Mouse (Mus musculus) hindbrain, embryonic 11.5 days (tissue): ENCODE data around the gene Dbp. TPM values are rescaled to one million over a fixed set of nuclear protein-coding genes. Genes with fewer than 3 reads are reported as not detected.

ENCODE experiments used
- ATAC-seq: fragments of 200-750 bp; cut with Nextera tagmentation; 2 replicates; pipeline ENCODE4 v1.8.0; 2017; ENCODE audit warnings: mild to moderate bottlenecking, moderate TSS enrichment, moderate library complexity; ENCODE audit not compliant: low FRiP score
- DNase-seq: peaks from one replicate; pipeline ENCODE4 v3.0.0-alpha.2; 2015; ENCODE audit warnings: low spot score
- H3K27ac ChIP-seq: fragments of 300-500 bp; sonication (generic); 2 replicates; pipeline ENCODE4 v1.5.1; 2014; ENCODE audit warnings: mild to moderate bottlenecking, low read depth, low read length
- H3K27me3 ChIP-seq: fragments of 300-500 bp; sonication (generic); 2 replicates; pipeline ENCODE4 v1.6.1; 2014; ENCODE audit warnings: mild to moderate bottlenecking, low read length, moderate library complexity, mixed read lengths; ENCODE audit not compliant: control insufficient read depth, insufficient read depth
- H3K36me3 ChIP-seq: fragments of 300-500 bp; sonication (generic); 2 replicates; pipeline ENCODE4 v1.6.1; 2014; ENCODE audit warnings: mild to moderate bottlenecking, low read length, moderate library complexity, mixed read lengths; ENCODE audit not compliant: control insufficient read depth, insufficient read depth
- H3K4me1 ChIP-seq: fragments of 300-500 bp; sonication (generic); replicated peaks from 2 replicates; pipeline ENCODE4 v1.6.1; 2014; ENCODE audit warnings: low read length, mixed read lengths; ENCODE audit not compliant: control insufficient read depth, insufficient read depth
- H3K4me2 ChIP-seq: fragments of 300-500 bp; sonication (generic); replicated peaks from 2 replicates; pipeline ENCODE4 v1.6.1; 2014; ENCODE audit warnings: mild to moderate bottlenecking, low read depth, low read length
- H3K4me3 ChIP-seq: fragments of 300-500 bp; sonication (generic); 2 replicates; pipeline ENCODE4 v1.5.1; 2014; ENCODE audit warnings: low read depth, low read length
- H3K9ac ChIP-seq: fragments of 300-500 bp; sonication (generic); 2 replicates; pipeline ENCODE4 v1.6.1; 2014; ENCODE audit warnings: low read depth, low read length
- H3K9me3 ChIP-seq: fragments of 300-500 bp; sonication (generic); 2 replicates; pipeline ENCODE4 v1.6.1; 2016; ENCODE audit warnings: low read length; ENCODE audit not compliant: control insufficient read depth
- WGBS: fragments of 180-500 bp; shearing (Covaris S2); extraction: QIAGEN DNeasy Blood & Tissue Kit; methylation state at CpG from one replicate; pipeline ENCODE4 v1.1.7; 2014; 5-methylcytosine and 5-hydroxymethylcytosine counted together
- polyA plus RNA-seq: library from polyadenylated mRNA; unstranded; fragments of >200 nt; fragmentation: Nextera tagmentation; extraction: Ambion mirVana; gene quantifications from 2 replicates; pipeline ENCODE4 v1.2.1, GENCODE M21; 2014

Gene Dbp
- polyA plus RNA-seq, 1 experiment from 2014 or later = 2.2 TPM

- ATAC-seq = no peak
- Histone ChIP-seq H3K9ac (no peak overlapping the region), H3K9me3 (no peaks in the 10 kb centered on the region), H3K4me3 (no peak overlapping the region), H3K4me1 (no peaks in the 10 kb centered on the region), H3K27me3 (no peaks in the 10 kb centered on the region; the same call in 1 of the 2 replicates), H3K4me2 (no peak overlapping the region), H3K36me3 (no peaks in the 10 kb centered on the region), H3K27ac (no peak overlapping the region)
- 88% methylated on average over 12 of the region's 12 CpGs for WGBS
- DNase-seq = no peak
These were observed 36.4 kb downstream of the Dbp start for GRCm38 (mm10) chr7:45741308-45741707.

- Histone ChIP-seq H3K9me3 (no peaks in the 10 kb centered on the region), H3K4me2 (no peak overlapping the region), H3K9ac (no peak overlapping the region), H3K27me3 (no peaks in the 10 kb centered on the region; the same call in 1 of the 2 replicates), H3K4me3 (no peak overlapping the region), H3K27ac (no peak overlapping the region), H3K36me3 (no peaks in the 10 kb centered on the region), H3K4me1 (no peaks in the 10 kb centered on the region)
- 32% methylated on average over 11 of the region's 11 CpGs for WGBS
- no peak for ATAC-seq
- no peak for DNase-seq
These were observed 36.9 kb downstream of the Dbp start for GRCm38 (mm10) chr7:45741777-45742176.

DNA sequence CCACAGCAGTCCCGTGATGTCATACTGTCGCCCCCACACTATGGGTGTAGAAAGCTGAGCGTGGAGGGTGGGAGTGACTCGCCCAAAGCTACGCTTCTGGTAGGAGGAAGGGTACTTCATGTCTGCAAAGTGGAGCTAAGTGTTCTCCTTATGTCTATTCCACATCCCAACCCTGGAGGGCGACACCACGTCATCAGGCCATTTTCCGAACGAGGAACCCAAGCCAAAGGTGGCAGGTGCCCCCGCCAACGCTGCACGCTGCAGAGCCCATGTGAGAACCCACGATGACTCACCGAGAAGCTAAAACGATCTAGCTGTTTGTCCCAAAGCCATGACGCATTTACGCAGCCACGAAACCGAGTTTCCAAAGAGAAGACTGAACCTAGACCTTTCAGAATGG lies 37.5 kb downstream of the Dbp start:
- H3K4me3 ChIP-seq = no peak overlapping the region
- no peak overlapping the region for H3K4me2 ChIP-seq
- DNase-seq = no peak
- WGBS = 41% methylated on average over 19 of the region's 19 CpGs
- H3K4me1 ChIP-seq = no peaks in the 10 kb centered on the region
- H3K9ac ChIP-seq = no peak overlapping the region
- H3K27me3 ChIP-seq = no peaks in the 10 kb centered on the region; the same call in 1 of the 2 replicates
- no peak overlapping the region for H3K27ac ChIP-seq
- no peaks in the 10 kb centered on the region for H3K36me3 ChIP-seq
- no peak for ATAC-seq
- H3K9me3 ChIP-seq = no peaks in the 10 kb centered on the region

DNA sequence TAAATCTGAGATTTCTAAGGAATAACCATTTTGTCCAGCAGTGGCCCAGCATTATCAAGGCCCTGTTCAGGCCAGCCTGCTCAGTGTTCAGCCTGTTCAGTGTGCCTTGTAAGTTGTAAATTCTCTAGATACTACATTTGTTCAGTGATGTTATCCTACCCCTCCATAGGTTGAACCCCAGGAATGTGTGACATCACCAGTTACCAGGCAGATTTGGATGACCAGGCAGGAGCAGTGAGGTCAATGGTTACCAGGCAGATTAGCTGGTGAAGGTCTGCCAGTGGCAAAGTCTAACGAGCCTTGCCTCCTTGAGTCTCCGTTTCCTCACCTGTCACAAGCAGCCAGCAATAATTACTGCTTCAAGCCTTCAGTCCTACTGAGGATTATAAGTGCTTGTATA lies 39.5 kb downstream of the Dbp start:
- 54% methylated on average over 2 of the region's 2 CpGs for WGBS
- Histone ChIP-seq H3K9me3 (no peaks in the 10 kb centered on the region), H3K27ac (no peak overlapping the region), H3K27me3 (no peaks in the 10 kb centered on the region; the same call in 1 of the 2 replicates), H3K9ac (no peak overlapping the region), H3K4me1 (no peaks in the 10 kb centered on the region), H3K36me3 (no peaks in the 10 kb centered on the region), H3K4me3 (no peak overlapping the region), H3K4me2 (no peak overlapping the region)
- DNase-seq = peak; percentile 72
- ATAC-seq = no peak

GRCm38 (mm10) chr7:45746518-45746917 lies 41.6 kb downstream of the Dbp start:
- no peaks in the 10 kb centered on the region for H3K9me3 ChIP-seq
- no peak overlapping the region for H3K9ac ChIP-seq
- H3K27ac ChIP-seq = no peak overlapping the region
- no peak overlapping the region for H3K4me2 ChIP-seq
- no peak overlapping the region for H3K4me3 ChIP-seq
- WGBS = 67% methylated on average over 6 of the region's 6 CpGs
- peak; percentile 33 for DNase-seq
- no peak for ATAC-seq
- no peaks in the 10 kb centered on the region; the same call in 1 of the 2 replicates for H3K27me3 ChIP-seq
- no peaks in the 10 kb centered on the region for H3K36me3 ChIP-seq
- H3K4me1 ChIP-seq = no peaks in the 10 kb centered on the region

DNA sequence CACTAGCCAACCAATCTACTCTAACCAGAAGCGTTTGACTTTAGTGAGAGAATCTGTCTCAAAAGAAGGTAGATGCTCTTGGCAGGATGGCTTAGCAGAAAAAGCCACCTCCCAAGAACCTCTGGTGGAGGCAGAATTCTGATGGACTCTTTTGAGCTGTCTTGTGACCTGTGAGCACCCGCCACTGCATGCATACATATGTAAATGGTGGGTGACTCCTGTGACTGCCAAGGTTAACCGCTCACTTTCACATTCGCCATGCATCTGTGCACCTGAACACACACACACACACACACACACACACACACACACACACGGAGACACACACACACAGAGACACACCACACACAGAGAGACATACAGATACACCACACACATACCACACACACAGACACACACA lies 42.6 kb downstream of the Dbp start:
- WGBS = 90% methylated on average over 5 of the region's 5 CpGs
- H3K4me3 ChIP-seq = no peak overlapping the region
- H3K27me3 ChIP-seq = no peaks in the 10 kb centered on the region; the same call in 1 of the 2 replicates
- ATAC-seq = no peak
- no peak overlapping the region for H3K4me2 ChIP-seq
- H3K9me3 ChIP-seq = no peaks in the 10 kb centered on the region
- no peaks in the 10 kb centered on the region for H3K4me1 ChIP-seq
- no peaks in the 10 kb centered on the region for H3K36me3 ChIP-seq
- H3K27ac ChIP-seq = no peak overlapping the region
- DNase-seq = no peak
- no peak overlapping the region for H3K9ac ChIP-seq

DNA sequence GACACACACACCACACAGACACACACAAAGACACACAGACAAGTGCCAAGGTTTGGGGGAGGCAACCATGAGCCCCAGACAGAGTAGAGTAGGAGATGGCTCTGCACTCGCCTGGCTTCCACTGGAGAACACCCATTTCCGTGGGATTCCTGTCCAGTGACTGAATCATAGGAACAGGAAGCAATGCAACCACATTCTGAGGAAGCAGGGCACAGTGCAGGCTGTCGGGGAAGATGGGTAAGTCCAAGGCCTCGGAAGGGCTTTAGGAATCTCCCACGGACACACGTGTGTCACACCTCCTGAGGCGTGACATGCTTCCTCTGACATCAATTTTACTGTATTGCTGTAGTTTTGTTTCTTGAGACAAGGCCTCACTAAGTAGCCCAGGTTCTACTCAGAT lies 43.2 kb downstream of the Dbp start:
- Histone ChIP-seq H3K36me3 (no peaks in the 10 kb centered on the region), H3K27ac (no peak overlapping the region), H3K9ac (no peak overlapping the region), H3K27me3 (no peaks in the 10 kb centered on the region), H3K9me3 (no peaks in the 10 kb centered on the region), H3K4me2 (no peak overlapping the region), H3K4me3 (no peak overlapping the region), H3K4me1 (no peaks in the 10 kb centered on the region)
- WGBS = 85% methylated on average over 7 of the region's 7 CpGs
- DNase-seq (no peak), ATAC-seq (no peak)

DNA sequence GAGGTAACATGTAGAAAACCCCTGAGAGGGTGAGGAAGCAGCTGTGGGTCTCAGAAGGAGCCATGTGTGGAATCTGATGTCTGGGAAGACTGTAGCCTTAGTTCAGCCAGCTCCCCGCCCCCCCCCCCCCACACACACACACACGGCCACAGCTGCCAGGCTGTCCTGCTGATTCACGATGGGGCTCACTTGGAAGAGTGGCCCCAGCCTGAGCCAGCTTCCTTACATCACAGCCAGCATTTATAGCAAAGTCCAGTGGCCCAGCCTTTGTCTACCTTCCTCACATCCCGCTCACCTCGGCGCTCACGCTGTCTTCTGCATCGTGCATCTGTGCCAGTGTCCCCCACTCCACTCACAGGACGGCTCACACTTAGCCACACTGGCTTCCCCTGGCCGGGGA lies 44.5 kb downstream of the Dbp start:
- no peaks in the 10 kb centered on the region for H3K36me3 ChIP-seq
- no peaks in the 10 kb centered on the region for H3K4me1 ChIP-seq
- H3K4me2 ChIP-seq = no peak overlapping the region
- no peak overlapping the region for H3K9ac ChIP-seq
- ATAC-seq (no peak), DNase-seq (no peak)
- no peaks in the 10 kb centered on the region for H3K9me3 ChIP-seq
- no peaks in the 10 kb centered on the region for H3K27me3 ChIP-seq
- no peak overlapping the region for H3K4me3 ChIP-seq
- H3K27ac ChIP-seq = no peak overlapping the region
- WGBS = 50% methylated on average over 10 of the region's 10 CpGs

DNA sequence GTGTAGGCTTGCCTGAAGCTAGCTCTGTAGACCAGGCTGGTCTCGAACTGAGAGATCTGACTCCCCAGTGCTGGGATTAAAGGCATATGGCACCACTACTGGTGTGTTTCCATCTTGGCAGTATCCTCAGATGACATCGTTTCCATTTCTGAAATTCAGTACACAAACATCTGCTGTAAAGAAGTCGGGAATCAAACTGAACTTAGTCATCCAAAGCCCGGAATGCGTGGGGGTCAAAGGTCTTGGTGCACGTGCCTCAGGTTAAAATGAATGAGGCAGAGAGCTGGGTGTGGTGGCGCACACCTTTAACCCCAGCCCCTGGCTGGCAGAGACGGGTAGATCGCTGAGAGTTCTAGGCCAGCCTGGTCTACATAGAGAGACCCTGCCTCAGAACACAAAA lies 45.3 kb downstream of the Dbp start:
- DNase-seq = no peak

More for the DNA sequence above, 45.3 kb downstream of the Dbp start:
- H3K9me3 ChIP-seq = no peaks in the 10 kb centered on the region
- WGBS = 79% methylated on average over 9 of the region's 9 CpGs
- ATAC-seq = no peak
- no peak overlapping the region for H3K4me2 ChIP-seq
- no peaks in the 10 kb centered on the region for H3K27me3 ChIP-seq
- no peak overlapping the region for H3K4me3 ChIP-seq
- H3K4me1 ChIP-seq = no peaks in the 10 kb centered on the region
- no peak overlapping the region for H3K9ac ChIP-seq
- H3K36me3 ChIP-seq = no peaks in the 10 kb centered on the region
- no peak overlapping the region for H3K27ac ChIP-seq
